Mouse (Mus musculus) embryonic facial prominence, embryonic 15.5 days (tissue): ENCODE data around the gene Grik4. TPM values are rescaled to one million over a fixed set of nuclear protein-coding genes. Genes with fewer than 3 reads are reported as not detected.

Source experiments
- microRNA-seq: library from miRNA; unstranded; fragments of <30 nt; microRNA quantifications from one replicate; pipeline ENCODE4, GENCODE M21; 2016; ENCODE audit warnings: borderline number of aligned reads
- polyA plus RNA-seq: library from polyadenylated mRNA; unstranded; fragments of >200 nt; fragmentation: Nextera tagmentation; extraction: Ambion mirVana; gene quantifications from 2 replicates; pipeline ENCODE4 v1.2.1, GENCODE M21; 2015

Gene Grik4
- polyA plus RNA-seq, 1 experiment from 2014 or later = 2.0 TPM

Small RNA genes within 50 kb of the gene (microRNA-seq; reads per million reads assigned to microRNA genes)
- gene Gm27509 = not detected

Other genes with a start within 250 kb of the Grik4 start
- 12.2 and 14.3 TPM in 2 replicates for gene Arhgef12, start 162.7 kb upstream of the Grik4 start, polyA plus RNA-seq
- 5.7 TPM in 2 replicates for gene Tmem136, start 172.1 kb upstream of the Grik4 start, polyA plus RNA-seq